Mouse (Mus musculus) lung, postnatal 0 days (tissue): ENCODE results near the gene Tm7sf3.

Experiments
- CTCF ChIP-seq: IDR thresholded peaks from 2 replicates; pipeline ENCODE4 v1.5.1; 2016; ENCODE audit warnings: antibody characterized with exemption, mild to moderate bottlenecking
- EP300 ChIP-seq: IDR thresholded peaks from 2 replicates; pipeline ENCODE4 v1.6.1; 2016; ENCODE audit warnings: antibody characterized with exemption, mild to moderate bottlenecking, control low read depth

DNA sequence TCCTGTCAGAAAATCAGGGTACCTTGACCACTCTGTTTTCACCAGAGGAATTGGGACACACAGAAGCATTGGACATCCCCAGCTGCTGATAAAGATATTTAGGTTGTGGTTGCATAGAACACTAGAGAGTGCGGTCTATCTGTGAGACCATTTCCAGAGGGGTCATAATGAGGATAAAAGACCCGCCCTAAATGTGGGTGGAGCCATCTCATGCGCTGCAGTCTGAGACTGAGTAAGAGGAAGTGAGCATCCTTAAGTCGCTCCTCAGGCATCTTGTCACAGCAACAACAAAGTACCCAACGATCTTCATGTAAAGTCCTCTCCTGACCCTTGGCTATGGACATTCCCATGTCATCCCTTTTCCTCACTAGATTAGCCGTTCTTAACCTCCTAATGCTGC, 24.2 kb upstream of the Tm7sf3 start:
- TF ChIP-seq CTCF, result no peak
- no peak for TF ChIP-seq EP300
